Mouse (Mus musculus) limb, embryonic 11.5 days (tissue): ENCODE results near the gene Nfkbie. TPM values are rescaled to one million over a fixed set of nuclear protein-coding genes. Genes with fewer than 3 reads are reported as not detected.

Experiments used
- polyA plus RNA-seq: library from polyadenylated mRNA; unstranded; fragments of >200 nt; fragmentation: Nextera tagmentation; extraction: Ambion mirVana; gene quantifications from 2 replicates; pipeline ENCODE4 v1.2.1, GENCODE M21; 2014

The Nfkbie gene
- polyA plus RNA-seq, 1 experiment from 2014 or later = 5.6 TPM

Other genes starting within 250 kb of the Nfkbie start
- gene Cdc5l, start 122.0 kb upstream of the Nfkbie start, polyA plus RNA-seq = 88.4 and 95.1 TPM in 2 replicates
- 0.44 and 0.77 TPM in 2 replicates for gene Spats1, start 80.3 kb upstream of the Nfkbie start, polyA plus RNA-seq
- gene Aars2, start 48.9 kb upstream of the Nfkbie start, polyA plus RNA-seq = 18.4 and 21.0 TPM in 2 replicates
- 0.87 and 1.3 TPM in 2 replicates for gene Tcte1, start 32.3 kb upstream of the Nfkbie start, polyA plus RNA-seq
- 5.2 and 5.7 TPM in 2 replicates for gene Tmem151b, start 6.0 kb upstream of the Nfkbie start, polyA plus RNA-seq
- gene Slc35b2, start 8.2 kb downstream of the Nfkbie start, polyA plus RNA-seq = 90.5 and 92.0 TPM in 2 replicates
- 1,903 and 1,914 TPM in 2 replicates for gene Hsp90ab1, start 17.6 kb downstream of the Nfkbie start, polyA plus RNA-seq
- 38.9 and 41.4 TPM in 2 replicates for gene Slc29a1, start 43.9 kb downstream of the Nfkbie start, polyA plus RNA-seq
- 4.8 and 7.0 TPM in 2 replicates for gene Mymx, start 46.4 kb downstream of the Nfkbie start, polyA plus RNA-seq
- 0.26 and 0.81 TPM in 2 replicates for gene Capn11, start 103.6 kb downstream of the Nfkbie start, polyA plus RNA-seq
- gene Mrpl14, start 130.6 kb downstream of the Nfkbie start, polyA plus RNA-seq = 146 and 154 TPM in 2 replicates
- gene Tmem63b, start 131.2 kb downstream of the Nfkbie start, polyA plus RNA-seq = 23.3 and 23.6 TPM in 2 replicates
- gene 1600014C23Rik, start 178.1 kb downstream of the Nfkbie start, polyA plus RNA-seq = not detected in 2 replicates